Comparison of ENCODE assay signal across 23 mouse cellular contexts in genomic region chr9:119614798-119615197, GRCm38 (mm10). TPM values are rescaled to one million over a fixed set of nuclear protein-coding genes. Genes with fewer than 3 reads are reported as not detected.
"Had no signal": no experiment of that assay in that cellular context is flagged by ENCODE, and none has a peak within 500 bp of the region (broad histone marks: within the 10 kb centered on the region; RNA-seq: fewer than 3 reads in every experiment).

No protein-coding gene starts in this region.

- H3K27ac ChIP-seq: kidney, postnatal 0 days; layer of hippocampus, adult 2 months; limb, embryonic 13.5 days; liver, embryonic 12.5 days; liver, embryonic 15.5 days; lung, embryonic 15.5 days; midbrain, embryonic 12.5 days; midbrain, embryonic 15.5 days; stomach, embryonic 15.5 days had no signal

- ATAC-seq: intestine, postnatal 0 days; liver, embryonic 12.5 days; midbrain, embryonic 15.5 days had no signal

- DNase-seq: kidney, adult 2 months; kidney, postnatal 25 days; liver; lung, adult 18-20 months; lung, postnatal 14 days; lung, postnatal 4 days; right cerebral cortex, postnatal 14 days; spleen, adult 18-20 months; thymus, adult 18-20 months; thymus, postnatal 36 days had no signal

- H3K36me3 ChIP-seq: limb, embryonic 13.5 days; liver, embryonic 12.5 days; liver, embryonic 15.5 days; lung, embryonic 15.5 days; midbrain, embryonic 12.5 days; midbrain, embryonic 15.5 days; stomach, embryonic 15.5 days had no signal

- H3K4me3 ChIP-seq: layer of hippocampus, adult 2 months; limb, embryonic 13.5 days; liver, embryonic 12.5 days; liver, embryonic 15.5 days; lung, embryonic 15.5 days; midbrain, embryonic 12.5 days; midbrain, embryonic 15.5 days; stomach, embryonic 15.5 days had no signal

- H3K4me2 ChIP-seq: limb, embryonic 13.5 days; liver, embryonic 12.5 days; liver, embryonic 15.5 days; lung, embryonic 15.5 days; midbrain, embryonic 12.5 days; midbrain, embryonic 15.5 days; stomach, embryonic 15.5 days had no signal

- H3K9me3 ChIP-seq: limb, embryonic 13.5 days; liver, embryonic 12.5 days; liver, embryonic 15.5 days; lung, embryonic 15.5 days; midbrain, embryonic 12.5 days; midbrain, embryonic 15.5 days; stomach, embryonic 15.5 days had no signal

- H3K27me3 ChIP-seq: limb, embryonic 13.5 days; liver, embryonic 12.5 days; liver, embryonic 15.5 days; lung, embryonic 15.5 days; midbrain, embryonic 12.5 days; midbrain, embryonic 15.5 days; stomach, embryonic 15.5 days had no signal

- H3K9ac ChIP-seq: limb, embryonic 13.5 days; liver, embryonic 12.5 days; liver, embryonic 15.5 days; lung, embryonic 15.5 days; midbrain, embryonic 12.5 days; midbrain, embryonic 15.5 days; stomach, embryonic 15.5 days had no signal

- H3K4me1 ChIP-seq: liver, embryonic 12.5 days; liver, embryonic 15.5 days; lung, embryonic 15.5 days; midbrain, embryonic 12.5 days; midbrain, embryonic 15.5 days; stomach, embryonic 15.5 days had no signal

RNA-seq across cellular contexts. Expression of gene Scn5a, which starts 36.0 kb away (rescaled TPM):
- total RNA-seq: megakaryocyte progenitor cell, adult 5-6 weeks; megakaryocyte-erythroid progenitor cell, adult 5-6 weeks; monocyte, adult 5-6 weeks had no signal
